Mouse (Mus musculus): ENCODE data around the gene Ralb.
A peak's percentile ranks its signal among the peaks of the same experiment; 100 is the strongest.

Gene Ralb

DNA sequence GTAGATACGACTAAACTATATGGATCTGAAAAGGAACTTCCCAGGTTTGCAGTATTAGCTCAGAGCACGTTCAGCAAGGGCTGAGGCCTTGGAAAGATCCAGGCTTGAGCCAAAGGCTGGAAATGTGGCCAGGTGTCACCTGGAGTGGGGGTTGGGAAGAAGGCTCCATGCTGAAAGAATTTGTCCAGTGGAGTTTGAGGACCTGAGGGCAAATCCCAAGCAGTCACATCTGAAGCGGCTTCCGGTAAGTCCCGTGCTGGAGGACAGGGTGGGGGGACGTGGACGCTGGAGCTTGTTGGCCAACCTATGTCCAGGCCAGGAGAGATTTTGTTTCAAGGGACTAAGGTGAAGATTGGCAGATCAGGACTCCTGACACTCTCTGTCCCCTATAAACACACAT is 19.2 kb upstream of the Ralb start:
- DNase-seq (ENCODE audit: low read depth, low spot score), result no peak

DNA sequence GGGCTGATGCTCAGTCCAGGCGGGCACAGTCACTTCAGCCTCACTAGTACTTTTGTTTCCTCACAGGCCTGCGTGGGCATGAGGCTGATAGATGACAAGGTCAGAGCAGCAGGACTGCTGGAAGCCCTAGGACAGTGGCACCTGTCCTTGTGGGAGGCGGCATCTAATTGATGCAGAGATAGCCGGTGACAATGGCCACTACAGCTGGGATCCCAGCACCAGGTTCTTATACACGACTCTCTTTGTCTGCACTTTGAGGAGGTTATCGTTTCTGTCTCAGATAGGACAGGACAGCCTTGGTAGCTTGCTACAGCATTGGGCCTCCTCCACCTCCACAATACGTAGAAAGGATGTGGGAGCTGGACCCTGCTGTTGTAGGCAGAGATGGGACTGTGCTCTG is 18.8 kb upstream of the Ralb start:
- no peak for DNase-seq (ENCODE audit: low read depth, low spot score)

GRCm38 (mm10) chr1:119522726-119523125 is 18.1 kb upstream of the Ralb start:
- no peak for DNase-seq (ENCODE audit: low read depth, low spot score)

DNA sequence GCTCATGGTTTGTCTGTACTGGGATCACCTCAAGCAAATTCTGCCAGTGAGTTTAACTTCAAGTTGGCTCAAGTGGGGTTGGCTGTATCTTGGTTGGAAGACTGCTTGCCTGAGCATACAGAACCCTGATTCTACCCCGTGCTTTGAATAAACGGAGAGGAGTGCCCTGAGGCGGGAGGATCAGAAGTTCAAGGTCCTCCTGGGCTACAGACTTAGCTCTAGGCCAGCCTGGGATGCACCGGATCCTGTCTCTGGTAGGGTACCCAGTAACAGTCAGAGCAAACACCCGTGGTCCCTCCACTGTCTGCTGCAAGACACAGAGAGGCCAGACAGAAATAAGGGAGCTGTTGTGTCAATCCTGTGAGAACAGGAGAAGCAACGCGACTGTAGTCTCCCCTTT is 17.1 kb upstream of the Ralb start:
- DNase-seq (ENCODE audit: low read depth, low spot score), result no peak

DNA sequence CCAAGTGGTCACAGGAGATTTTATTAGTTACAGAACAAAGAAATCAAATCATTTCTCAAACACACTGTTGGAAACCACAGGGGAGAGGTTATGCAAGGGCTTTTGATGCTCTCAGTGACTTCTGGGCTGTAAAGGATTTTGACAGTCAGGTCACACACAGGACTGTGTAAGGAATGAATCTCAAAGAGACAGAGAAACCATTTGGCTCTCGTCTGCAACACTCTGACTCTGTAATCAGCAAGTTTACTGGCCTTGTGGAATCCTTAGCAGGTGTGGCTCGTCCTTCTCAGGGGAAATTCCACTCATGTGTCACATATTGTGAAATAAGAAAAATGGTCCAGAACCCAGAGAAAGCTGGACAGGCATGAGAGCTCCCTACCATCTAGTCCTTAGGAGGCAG is 16.4 kb upstream of the Ralb start:
- DNase-seq (ENCODE audit: low read depth, low spot score), result no peak

DNA sequence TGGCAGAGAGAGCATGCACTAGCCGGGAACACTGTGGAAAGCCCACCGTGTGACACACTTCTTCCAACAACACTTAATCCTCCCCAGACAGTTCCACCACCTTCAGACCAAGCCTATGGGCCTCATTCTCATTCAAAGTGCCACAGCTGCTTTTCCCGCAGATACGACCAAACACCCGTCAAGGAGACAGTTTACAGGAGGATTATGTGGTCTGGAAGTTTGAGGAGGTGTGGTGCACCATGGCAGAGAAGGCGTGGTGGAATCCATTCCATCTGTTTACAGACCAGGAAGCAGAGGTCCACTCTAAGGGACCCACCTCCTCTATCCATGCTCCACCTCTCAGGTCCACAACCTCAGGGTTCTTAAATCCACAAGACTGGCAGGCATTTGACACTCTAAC is 14.7 kb upstream of the Ralb start:
- DNase-seq (ENCODE audit: low read depth, low spot score), result no peak

- no peak for DNase-seq (ENCODE audit: low read depth, low spot score)
Measured at GRCm38 (mm10) chr1:119518786-119519185, 14.2 kb upstream of the Ralb start.

DNA sequence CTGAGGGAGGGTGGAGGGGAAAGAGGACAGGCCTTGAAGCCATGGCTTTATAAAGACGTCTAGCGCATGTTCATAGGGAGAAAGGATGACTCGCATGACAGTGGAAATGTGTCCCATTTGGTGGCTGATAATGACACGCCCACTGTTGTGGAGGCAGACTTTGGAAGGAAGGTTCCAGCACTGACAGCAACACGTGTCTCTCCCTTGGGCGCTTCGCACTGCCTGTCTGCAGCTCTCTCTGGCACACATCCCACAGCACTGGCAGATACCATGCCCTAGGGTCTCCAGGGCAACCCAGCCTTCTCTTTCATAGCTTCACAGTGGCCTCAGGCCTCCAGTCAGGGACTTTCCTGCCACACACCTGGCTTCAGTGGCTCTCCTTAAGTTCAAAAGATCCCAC is 13.5 kb upstream of the Ralb start:
- no peak for DNase-seq (ENCODE audit: low read depth, low spot score)

- peak; percentile 27 for DNase-seq (ENCODE audit: low read depth, low spot score)
Measured at GRCm38 (mm10) chr1:119510857-119511256, 6.3 kb upstream of the Ralb start.

- no peak for DNase-seq (ENCODE audit: low read depth, low spot score)
Measured at GRCm38 (mm10) chr1:119510409-119510808, 5.8 kb upstream of the Ralb start.

DNA sequence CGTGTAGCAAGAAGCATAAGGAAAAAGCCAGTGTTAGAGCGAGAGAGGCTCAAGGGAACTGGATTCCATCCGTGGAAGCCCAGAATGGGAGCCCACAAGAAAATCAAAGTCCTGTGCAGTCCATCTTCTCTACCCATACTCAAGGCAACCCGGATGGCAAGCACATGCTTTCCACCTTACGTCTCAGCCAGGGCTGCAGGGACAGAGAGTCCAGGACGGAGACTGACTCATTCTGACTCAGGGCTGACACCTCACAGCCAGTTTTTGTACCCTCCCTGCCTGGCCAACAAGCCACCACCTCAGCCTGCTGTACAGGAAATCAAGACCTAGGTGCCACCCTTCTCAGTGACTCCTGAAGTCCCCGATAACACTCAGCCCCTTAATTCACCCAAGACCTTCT is 4.9 kb upstream of the Ralb start:
- DNase-seq (ENCODE audit: low read depth, low spot score), result no peak

- no peak for DNase-seq (ENCODE audit: low read depth, low spot score)
Measured at GRCm38 (mm10) chr1:119508548-119508947, 4.0 kb upstream of the Ralb start.

- no peak for DNase-seq (ENCODE audit: low read depth, low spot score)
Measured at GRCm38 (mm10) chr1:119505951-119506350, 1.4 kb upstream of the Ralb start.

DNA sequence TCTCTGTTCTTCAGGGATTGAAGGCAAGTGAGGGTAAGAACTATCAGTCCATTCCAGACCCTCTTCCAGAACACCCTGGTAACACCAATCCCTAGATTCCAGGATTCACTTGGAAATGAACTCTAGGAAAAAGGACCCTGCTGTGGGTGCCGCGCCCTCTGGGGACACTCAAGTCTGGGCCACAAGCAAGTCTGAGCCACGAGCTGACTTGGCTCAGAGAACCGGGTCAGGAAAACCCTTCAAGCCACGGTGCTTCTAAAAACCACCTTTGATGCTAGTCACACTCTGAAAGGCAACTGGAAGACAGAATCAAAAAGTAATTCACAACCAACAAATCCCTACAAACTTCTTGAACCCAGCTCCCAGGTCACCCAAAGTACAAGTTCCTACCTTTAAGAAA is 786 bp downstream of the Ralb start:
- DNase-seq (ENCODE audit: low read depth, low spot score), result no peak

GRCm38 (mm10) chr1:119503181-119503580 is 1.4 kb downstream of the Ralb start:
- no peak for DNase-seq (ENCODE audit: low read depth, low spot score)

DNA sequence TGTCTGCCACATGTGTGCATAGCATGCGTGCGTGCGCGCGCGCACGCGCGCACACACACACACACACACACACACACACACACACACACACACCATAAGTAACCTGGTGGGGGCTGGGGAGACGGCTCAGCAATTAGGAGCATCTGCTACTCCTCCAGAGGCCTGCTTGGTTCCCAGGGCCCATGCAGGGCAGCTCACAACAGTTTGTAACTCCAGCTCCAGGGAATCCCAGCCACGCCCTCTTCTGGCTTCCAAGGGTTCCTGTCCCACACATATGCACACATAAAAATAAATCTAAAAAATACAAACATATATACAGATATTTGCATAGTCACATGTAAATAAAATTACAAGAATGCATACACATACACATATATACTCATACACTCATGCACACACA is 1.9 kb downstream of the Ralb start:
- DNase-seq (ENCODE audit: low read depth, low spot score), result no peak

DNA sequence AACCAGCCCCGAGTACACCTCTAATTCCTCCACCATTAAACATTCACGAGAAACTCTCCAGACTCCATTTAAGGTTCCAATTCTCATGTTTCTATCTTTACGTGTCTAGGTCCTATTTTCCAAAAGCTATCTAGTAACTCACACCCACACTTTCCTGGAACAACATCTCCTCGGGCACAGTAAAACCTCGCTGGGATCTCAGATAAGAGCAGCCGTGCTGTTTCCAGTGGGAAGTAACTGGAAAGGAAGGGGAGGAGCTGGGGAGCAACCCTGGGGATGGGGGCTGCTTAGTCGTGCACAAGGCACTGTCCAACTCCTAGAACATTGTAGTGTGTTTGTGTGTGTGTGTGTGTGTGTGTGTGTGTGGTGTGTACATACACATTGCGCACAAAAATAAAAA is 2.7 kb downstream of the Ralb start:
- no peak for DNase-seq (ENCODE audit: low read depth, low spot score)

DNA sequence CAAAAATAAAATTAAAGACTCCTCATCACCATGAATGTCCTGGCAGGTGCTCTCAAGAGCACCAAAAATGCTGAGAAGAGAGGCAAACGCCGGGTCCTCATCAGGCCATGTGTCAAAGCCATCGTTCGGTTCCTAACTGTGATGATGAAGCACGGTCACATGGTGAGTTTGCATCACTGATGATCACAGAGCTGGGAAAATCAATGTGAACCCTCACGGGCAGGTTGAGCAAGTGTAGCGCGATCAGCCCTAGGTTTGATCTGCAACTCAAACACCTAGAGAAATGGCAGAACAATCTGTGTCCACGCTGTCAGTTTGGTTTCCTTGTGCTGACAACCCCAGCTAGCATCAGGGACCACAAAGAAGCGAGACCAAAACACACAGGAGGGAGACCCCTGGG is 5.1 kb downstream of the Ralb start:
- DNase-seq (ENCODE audit: low read depth, low spot score), result no peak

- no peak for DNase-seq (ENCODE audit: low read depth, low spot score)
Measured at GRCm38 (mm10) chr1:119498536-119499231, 5.9 kb downstream of the Ralb start.

GRCm38 (mm10) chr1:119497346-119498004 is 7.1 kb downstream of the Ralb start:
- no peak for DNase-seq (ENCODE audit: low read depth, low spot score)

GRCm38 (mm10) chr1:119495396-119495775 is 9.2 kb downstream of the Ralb start:
- DNase-seq (ENCODE audit: low read depth, low spot score), result no peak

GRCm38 (mm10) chr1:119494712-119495395 is 9.7 kb downstream of the Ralb start:
- DNase-seq (ENCODE audit: low read depth, low spot score), result no peak
